ENCODE assay signal across 9 mouse cellular contexts in the genomic region with DNA sequence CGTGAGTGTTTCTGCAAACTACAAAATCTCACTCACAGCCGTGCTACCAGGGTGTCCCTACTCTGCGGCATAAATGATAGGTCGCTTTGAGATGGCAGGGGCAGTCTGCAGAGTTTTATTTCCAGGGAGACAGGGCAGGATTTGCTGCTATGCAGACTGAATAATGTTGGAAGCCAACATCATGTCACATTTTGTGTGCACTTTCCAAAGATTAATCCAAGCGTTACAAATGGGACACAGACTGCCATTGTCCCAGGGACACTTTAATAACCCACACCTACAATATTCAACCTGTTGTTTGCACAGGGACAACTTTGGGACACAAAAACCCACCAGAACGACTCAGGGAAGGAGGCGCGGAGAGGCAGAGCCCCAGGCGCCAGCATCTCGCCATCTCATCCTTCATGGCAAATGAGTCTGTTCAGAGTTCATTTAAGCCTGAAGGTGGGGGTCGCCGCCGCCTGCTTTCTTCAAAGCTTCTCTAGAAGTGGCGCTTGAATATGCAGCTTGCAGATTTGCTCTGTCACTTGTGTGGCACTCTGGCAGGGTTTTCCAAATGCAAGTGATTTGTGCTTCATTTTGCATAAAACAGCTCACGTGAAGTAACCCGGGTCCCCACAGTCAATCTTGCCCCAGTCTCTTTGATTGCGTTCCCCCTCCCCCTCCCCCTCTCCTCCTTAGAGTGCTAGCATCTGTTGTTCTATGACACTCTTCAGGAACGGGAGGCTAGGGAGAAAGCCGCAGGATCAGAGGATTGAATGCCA. TPM values are rescaled to one million over a fixed set of nuclear protein-coding genes. Genes with fewer than 3 reads are reported as not detected.
DNase-seq lines count a peak whose midpoint lies in the region; ATAC-seq lines count a peak whose summit lies in the region.
"Had no signal": no experiment of that assay in that cellular context is flagged by ENCODE, and none has a peak within 500 bp of the region (broad histone marks: within the 10 kb centered on the region; RNA-seq: fewer than 3 reads in every experiment).

No protein-coding gene starts in this region.

- H3K27me3 ChIP-seq in kidney, embryonic 15.5 days, result peaks cover 25% of the 10 kb centered on the region
- no peaks in the 10 kb centered on the region for H3K27me3 ChIP-seq in embryonic facial prominence, embryonic 11.5 days (ENCODE audit: control insufficient read depth, insufficient read depth, low read length)
- H3K27me3 ChIP-seq in hindbrain, embryonic 15.5 days, result peaks cover 41% of the 10 kb centered on the region
- peaks cover 4% of the 10 kb centered on the region; the same call in 1 of the 2 replicates for H3K27me3 ChIP-seq in neural tube, embryonic 14.5 days (ENCODE audit: control insufficient read depth, insufficient read depth, low read length)

- peaks cover 9% of the 10 kb centered on the region; the same call in 1 of the 2 replicates for H3K4me1 ChIP-seq in kidney, embryonic 15.5 days
- H3K4me1 ChIP-seq in embryonic facial prominence, embryonic 11.5 days (ENCODE audit: control insufficient read depth, insufficient read depth, low read length), result no peaks in the 10 kb centered on the region
- peaks cover 13% of the 10 kb centered on the region for H3K4me1 ChIP-seq in hindbrain, embryonic 15.5 days (replicated peaks)
- H3K4me1 ChIP-seq in neural tube, embryonic 14.5 days (ENCODE audit: control insufficient read depth, insufficient read depth, low read length), result no peaks in the 10 kb centered on the region

- 0 out of 2 replicates have a peak overlapping the region, but pooled peaks have one; percentile 3 for H3K4me3 ChIP-seq in kidney, embryonic 15.5 days (replicated peaks)
- no peak overlapping the region for H3K4me3 ChIP-seq in embryonic facial prominence, embryonic 11.5 days (ENCODE audit: low read depth, low read length)
- peak overlapping the region; percentile 23 for H3K4me3 ChIP-seq in hindbrain, embryonic 15.5 days
- H3K4me3 ChIP-seq in neural tube, embryonic 14.5 days (ENCODE audit: low read depth, low read length), result no peak overlapping the region

- H3K27ac ChIP-seq in kidney, embryonic 15.5 days, result no peak overlapping the region
- no peak overlapping the region for H3K27ac ChIP-seq in embryonic facial prominence, embryonic 11.5 days (replicated peaks; ENCODE audit: low read depth, low read length)
- H3K27ac ChIP-seq in hindbrain, embryonic 15.5 days (replicated peaks), result no peak overlapping the region
- no peak overlapping the region for H3K27ac ChIP-seq in neural tube, embryonic 14.5 days (ENCODE audit: low read depth, low read length)

- H3K4me2 ChIP-seq in kidney, embryonic 15.5 days, result peak overlapping the region; percentile 43
- peak overlapping the region; percentile 23; the same call in 1 of the 2 replicates for H3K4me2 ChIP-seq in embryonic facial prominence, embryonic 11.5 days (ENCODE audit: low read depth, low read length)
- H3K4me2 ChIP-seq in hindbrain, embryonic 15.5 days, result peak overlapping the region; percentile 53
- H3K4me2 ChIP-seq in neural tube, embryonic 14.5 days (ENCODE audit: low read depth, low read length), result peak overlapping the region; percentile 27; the same call in 1 of the 2 replicates

- no peak overlapping the region for H3K9ac ChIP-seq in kidney, embryonic 15.5 days
- H3K9ac ChIP-seq in embryonic facial prominence, embryonic 11.5 days (replicated peaks; ENCODE audit: low read length), result no peak overlapping the region
- 0 out of 2 replicates have a peak overlapping the region, but pooled peaks have one; percentile 19 for H3K9ac ChIP-seq in hindbrain, embryonic 15.5 days
- no peak overlapping the region for H3K9ac ChIP-seq in neural tube, embryonic 14.5 days (replicated peaks; ENCODE audit: low read depth, low read length)

- ATAC-seq in kidney, embryonic 15.5 days (replicated peaks; ENCODE audit: low FRiP score), result no peak
- ATAC-seq in embryonic facial prominence, embryonic 11.5 days (replicated peaks; ENCODE audit: insufficient number of reproducible peaks, low FRiP score, low TSS enrichment, low read depth), result no peak
- peak; percentile 64 for ATAC-seq in hindbrain, embryonic 15.5 days (ENCODE audit: low FRiP score, low read depth)
- peak; percentile 20; the same call in 1 of the 2 replicates for ATAC-seq in neural tube, embryonic 14.5 days (ENCODE audit: low read depth)

- DNase-seq in kidney, postnatal 10 days, result no peak
- DNase-seq in embryonic facial prominence, embryonic 11.5 days (ENCODE audit: low spot score), result peak; percentile 45
- no peak for DNase-seq in adrenal gland, postnatal 14 days
- no peak for DNase-seq in adipocyte (ENCODE audit: low spot score)
- DNase-seq in gastrocnemius, postnatal 10 days, result no peak

- WGBS in kidney, embryonic 15.5 days, result 7% methylated on average over 19 of the region's 19 CpGs
- 8% methylated on average over 19 of the region's 19 CpGs for WGBS in embryonic facial prominence, embryonic 11.5 days
- 4% methylated on average over 19 of the region's 19 CpGs for WGBS in hindbrain, embryonic 15.5 days
- WGBS in neural tube, embryonic 14.5 days, result 4% methylated on average over 19 of the region's 19 CpGs

- no peaks in the 10 kb centered on the region for H3K9me3 ChIP-seq in kidney, embryonic 15.5 days (replicated peaks)
- H3K9me3 ChIP-seq in embryonic facial prominence, embryonic 11.5 days (replicated peaks; ENCODE audit: control insufficient read depth, low read length), result no peaks in the 10 kb centered on the region
- H3K9me3 ChIP-seq in hindbrain, embryonic 15.5 days, result no peaks in the 10 kb centered on the region
- no peaks in the 10 kb centered on the region for H3K9me3 ChIP-seq in neural tube, embryonic 14.5 days (ENCODE audit: control insufficient read depth, low read length)
- H3K9me3 ChIP-seq: G1E had no signal

- no peaks in the 10 kb centered on the region for H3K36me3 ChIP-seq in kidney, embryonic 15.5 days
- no peaks in the 10 kb centered on the region for H3K36me3 ChIP-seq in embryonic facial prominence, embryonic 11.5 days (replicated peaks; ENCODE audit: control insufficient read depth, insufficient read depth, low read depth, low read length)
- no peaks in the 10 kb centered on the region for H3K36me3 ChIP-seq in hindbrain, embryonic 15.5 days
- H3K36me3 ChIP-seq in neural tube, embryonic 14.5 days (ENCODE audit: control insufficient read depth, insufficient read depth, low read length), result no peaks in the 10 kb centered on the region
- H3K36me3 ChIP-seq: G1E had no signal

RNA-seq across cellular contexts. Expression of a gene that starts 40.6 kb away (rescaled TPM):
- 0.62 TPM in 1 of 2 replicates, not detected in the other for polyA plus RNA-seq in kidney, embryonic 15.5 days (2015; fragmentation: Nextera tagmentation; extraction: Ambion mirVana)
- polyA plus RNA-seq in embryonic facial prominence, embryonic 11.5 days (2014; fragmentation: Nextera tagmentation; extraction: Ambion mirVana), result 0.74 and 1.2 TPM in 2 replicates
- 13.9 and 17.5 TPM in 2 replicates for polyA plus RNA-seq in hindbrain, embryonic 15.5 days (2015; fragmentation: Nextera tagmentation; extraction: Ambion mirVana)
- polyA plus RNA-seq in neural tube, embryonic 14.5 days (2014; fragmentation: Nextera tagmentation; extraction: Ambion mirVana), result 0.21 TPM in 1 of 2 replicates, not detected in the other
- total RNA-seq in adrenal gland, postnatal 14 days (2021), result 0.23 TPM in 1 of 2 replicates, not detected in the other
- not detected for total RNA-seq in gastrocnemius, postnatal 10 days (2021)
- total RNA-seq: G1E had no signal
- polyA plus RNA-seq: G1E had no signal

Comparison
In these comparisons a context has a peak if more than half of its experiments do, and no peak if none do; other contexts are left out.
1. ATAC-seq: peak in hindbrain, embryonic 15.5 days (single experiment) and neural tube, embryonic 14.5 days (single experiment); none in kidney, embryonic 15.5 days (single experiment) and embryonic facial prominence, embryonic 11.5 days (single experiment).
2. H3K4me3 ChIP-seq: peak in kidney, embryonic 15.5 days (single experiment) and hindbrain, embryonic 15.5 days (single experiment); none in embryonic facial prominence, embryonic 11.5 days (single experiment) and neural tube, embryonic 14.5 days (single experiment).
3. Peak in every context shown above with its lines, with median percentiles within 50 percentile points of each other: H3K4me2 ChIP-seq.